Mouse (Mus musculus) cerebellum, adult 2 months (tissue): ENCODE measurements at regions not wholly inside any gene's neighbourhood (a gene's known extent, or its start where the extent isn't known, plus 50 kb on each side); places are given as distances from the start of the nearest gene placed in this dataset.

Experiments used
- DNase-seq, 2 experiments: peaks; one replicate each; pipeline ENCODE4 v3.0.0; 2021
- H3K27ac ChIP-seq: fragments of 200-500 bp; 2 replicates; pipeline ENCODE4 v1.5.1; 2012; ENCODE audit warnings: low read length, control low read depth, inconsistent platforms; ENCODE audit not compliant: insufficient read depth
- H3K27me3 ChIP-seq: fragments of 200-500 bp; 2 replicates; pipeline ENCODE4 v1.6.1; 2012; ENCODE audit warnings: inconsistent platforms, mild to moderate bottlenecking, low read length, moderate library complexity; ENCODE audit not compliant: control insufficient read depth, insufficient read depth
- H3K4me1 ChIP-seq: fragments of 200-500 bp; 2 replicates; pipeline ENCODE4 v1.6.1; 2011; ENCODE audit warnings: low read length; ENCODE audit not compliant: control insufficient read depth, insufficient read depth
- H3K4me3 ChIP-seq: fragments of 200-500 bp; replicated peaks from 2 replicates; pipeline ENCODE3; 2011; ENCODE audit warnings: mild to moderate bottlenecking, low read depth, low read length, control low read depth; ENCODE audit not compliant: insufficient read depth
- CTCF ChIP-seq: fragments of 200-500 bp; IDR thresholded peaks from 2 replicates; pipeline ENCODE4 v1.5.1; 2011; ENCODE audit warnings: low read depth, mild to moderate bottlenecking, control low read depth, low read length, moderate library complexity, borderline replicate concordance; ENCODE audit not compliant: insufficient read depth
- POLR2A ChIP-seq: fragments of 200-500 bp; IDR thresholded peaks from 2 replicates; pipeline ENCODE4 v1.6.1; 2011; ENCODE audit warnings: low read length, control low read depth, borderline replicate concordance; ENCODE audit not compliant: insufficient read depth
- WGBS: fragments of 180-500 bp; shearing (Covaris S2); methylation state at CpG from one replicate; pipeline ENCODE4 v1.1.7; 2018; 5-methylcytosine and 5-hydroxymethylcytosine counted together

DNA sequence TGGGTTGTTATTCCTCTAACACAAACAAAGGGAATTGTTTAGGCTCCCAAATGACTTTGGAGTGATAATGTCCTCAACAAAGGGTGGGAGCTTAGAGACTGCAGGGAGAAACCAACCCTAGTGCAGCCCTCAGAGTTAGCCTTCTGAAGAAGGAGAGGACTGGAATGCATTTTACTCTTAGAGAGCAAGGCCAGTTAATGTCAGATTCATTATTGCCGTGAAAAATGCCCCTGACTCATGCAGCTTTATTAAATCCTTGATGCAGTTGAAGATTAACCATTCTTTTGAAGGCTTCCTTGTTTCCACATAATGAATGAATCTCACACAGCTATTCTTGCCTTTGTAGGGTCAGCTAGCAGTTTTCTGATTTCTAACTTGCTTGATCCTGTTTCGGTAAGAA, 855.3 kb downstream of the Kcna4 start:
- Histone ChIP-seq H3K4me1 (no peaks in the 10 kb centered on the region), H3K27ac (no peak overlapping the region), H3K27me3 (no peaks in the 10 kb centered on the region), H3K4me3 (no peak overlapping the region)
- TF ChIP-seq CTCF (no peak), POLR2A (no peak)
- WGBS, result 81% methylated on average over 2 of the region's 2 CpGs
- DNase-seq, result no peak

DNA sequence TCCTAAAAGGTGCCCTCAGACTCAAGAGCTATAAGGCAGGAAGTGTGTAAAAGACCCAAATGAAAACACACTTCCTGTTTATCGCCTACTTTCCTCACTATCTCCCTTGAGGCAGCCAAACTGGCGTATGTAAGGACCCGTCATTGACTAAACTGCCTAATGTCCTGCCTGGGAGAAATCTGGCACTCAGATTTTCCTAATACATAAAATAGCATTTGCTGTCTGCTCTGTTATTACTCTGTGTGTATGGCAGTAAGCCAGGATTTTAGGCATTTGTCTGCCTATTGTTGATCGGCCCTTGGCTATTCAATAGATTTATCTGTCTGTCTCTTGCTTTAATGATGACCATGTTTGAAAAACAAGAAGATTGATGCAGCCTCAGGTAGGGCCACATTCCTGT, 857.8 kb downstream of the Kcna4 start:
- TF ChIP-seq CTCF, result no peak
- no peak for TF ChIP-seq POLR2A
- DNase-seq, result no peak
- WGBS, result 35% methylated on average over 4 of the region's 4 CpGs
- H3K27ac ChIP-seq, result no peak overlapping the region
- H3K4me1 ChIP-seq, result no peaks in the 10 kb centered on the region
- no peaks in the 10 kb centered on the region for H3K27me3 ChIP-seq
- H3K4me3 ChIP-seq, result no peak overlapping the region

GRCm38 (mm10) chr2:108156189-108156588, 865.8 kb downstream of the Kcna4 start:
- no peak for TF ChIP-seq CTCF
- no peak for TF ChIP-seq POLR2A
- Histone ChIP-seq H3K27me3 (no peaks in the 10 kb centered on the region), H3K4me1 (no peaks in the 10 kb centered on the region), H3K4me3 (no peak overlapping the region), H3K27ac (no peak overlapping the region)
- DNase-seq, result no peak

- no peak for TF ChIP-seq POLR2A
- no peak for TF ChIP-seq CTCF
- no peak overlapping the region for H3K4me3 ChIP-seq
- 93% methylated on average over 2 of the region's 2 CpGs for WGBS
- no peaks in the 10 kb centered on the region for H3K4me1 ChIP-seq
- no peak overlapping the region for H3K27ac ChIP-seq
- no peak for DNase-seq
- no peaks in the 10 kb centered on the region for H3K27me3 ChIP-seq
Observed at GRCm38 (mm10) chr2:108157731-108158130, 867.3 kb downstream of the Kcna4 start.

GRCm38 (mm10) chr2:108158311-108158710, 867.9 kb downstream of the Kcna4 start:
- no peaks in the 10 kb centered on the region for H3K27me3 ChIP-seq
- H3K27ac ChIP-seq, result no peak overlapping the region
- H3K4me3 ChIP-seq, result no peak overlapping the region
- TF ChIP-seq POLR2A (no peak), CTCF (no peak)
- H3K4me1 ChIP-seq, result no peaks in the 10 kb centered on the region
- DNase-seq, result no peak

GRCm38 (mm10) chr2:108160865-108161264, 870.4 kb downstream of the Kcna4 start:
- Histone ChIP-seq H3K4me1 (no peaks in the 10 kb centered on the region), H3K27me3 (no peaks in the 10 kb centered on the region), H3K27ac (no peak overlapping the region), H3K4me3 (no peak overlapping the region)
- WGBS, result 75% methylated on average over 3 of the region's 3 CpGs
- DNase-seq, result no peak
- no peak for TF ChIP-seq POLR2A
- TF ChIP-seq CTCF, result no peak

GRCm38 (mm10) chr2:108165085-108165484, 874.6 kb downstream of the Kcna4 start:
- Histone ChIP-seq H3K27me3 (no peaks in the 10 kb centered on the region), H3K4me1 (no peaks in the 10 kb centered on the region)

More at GRCm38 (mm10) chr2:108165085-108165484, 874.6 kb downstream of the Kcna4 start:
- Histone ChIP-seq H3K4me3 (no peak overlapping the region), H3K27ac (no peak overlapping the region)
- WGBS, result 95% methylated on average over 1 of the region's 1 CpGs
- DNase-seq, result no peak
- TF ChIP-seq CTCF (no peak), POLR2A (no peak)
